Mouse (Mus musculus) forebrain, embryonic 13.5 days (tissue): ENCODE measurements at regions not wholly inside any gene's neighbourhood (a gene's known extent, or its start where the extent isn't known, plus 50 kb on each side); places are given as distances from the start of the nearest gene placed in this dataset.

Source experiments
- ATAC-seq: fragments of 200-750 bp; cut with Nextera tagmentation; 2 replicates; pipeline ENCODE4 v1.8.0; 2017
- H3K27ac ChIP-seq: fragments of 300-500 bp; sonication (generic); 2 replicates; pipeline ENCODE4 v1.5.1; 2015; ENCODE audit warnings: inconsistent platforms, mild to moderate bottlenecking, moderate library complexity
- H3K27me3 ChIP-seq: fragments of 300-500 bp; sonication (generic); 2 replicates; pipeline ENCODE4 v1.6.1; 2015; ENCODE audit warnings: mild to moderate bottlenecking, inconsistent platforms
- H3K36me3 ChIP-seq: fragments of 300-500 bp; sonication (generic); 2 replicates; pipeline ENCODE4 v1.6.1; 2015; ENCODE audit warnings: mild to moderate bottlenecking, inconsistent platforms; ENCODE audit not compliant: poor library complexity, severe bottlenecking
- H3K4me1 ChIP-seq: fragments of 300-500 bp; sonication (generic); 2 replicates; pipeline ENCODE4 v1.6.1; 2015; ENCODE audit warnings: inconsistent platforms
- H3K4me2 ChIP-seq: fragments of 300-500 bp; sonication (generic); 2 replicates; pipeline ENCODE4 v1.6.1; 2015; ENCODE audit warnings: inconsistent platforms, mild to moderate bottlenecking, moderate library complexity
- H3K4me3 ChIP-seq: fragments of 300-500 bp; sonication (generic); 2 replicates; pipeline ENCODE4 v1.5.1; 2015; ENCODE audit warnings: mild to moderate bottlenecking, inconsistent platforms
- H3K9ac ChIP-seq: fragments of 300-500 bp; sonication (generic); 2 replicates; pipeline ENCODE4 v1.6.1; 2015; ENCODE audit warnings: mild to moderate bottlenecking, inconsistent platforms
- H3K9me3 ChIP-seq: fragments of 300-500 bp; sonication (generic); replicated peaks from 2 replicates; pipeline ENCODE4 v1.6.1; 2016; ENCODE audit warnings: inconsistent platforms
- WGBS: fragments of 180-500 bp; shearing (Covaris S2); methylation state at CpG from one replicate; pipeline ENCODE4 v1.1.7; 2015; 5-methylcytosine and 5-hydroxymethylcytosine counted together

DNA sequence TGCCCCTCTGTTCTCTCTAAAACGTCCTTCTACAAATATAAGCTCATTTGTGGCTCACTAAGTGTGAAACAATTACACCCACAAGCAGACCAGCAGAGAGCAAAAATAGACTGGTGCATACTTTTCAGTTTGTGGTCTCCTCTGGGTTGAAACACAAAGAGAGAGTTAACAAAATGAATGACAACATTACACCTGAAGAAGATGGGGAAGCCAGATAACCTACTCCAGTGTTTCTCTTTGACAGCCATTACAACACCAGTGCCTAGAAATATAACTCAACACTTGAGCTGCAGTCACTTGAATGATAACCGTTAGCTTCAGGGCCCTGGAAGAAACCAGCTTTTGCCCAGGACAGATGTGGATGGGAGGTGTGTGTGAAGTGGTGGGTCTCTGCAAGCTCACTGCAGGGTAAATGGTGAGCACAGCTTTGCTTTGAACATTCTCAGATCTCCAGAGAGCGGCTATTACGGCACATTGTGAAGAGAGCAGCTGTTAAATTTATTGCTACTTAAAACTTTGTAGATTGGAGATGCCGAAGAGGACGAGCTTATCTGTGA lies 316.5 kb upstream of the 4930412O13Rik start:
- Histone ChIP-seq H3K36me3 (no peaks in the 10 kb centered on the region), H3K9ac (no peak overlapping the region), H3K4me3 (no peak overlapping the region), H3K9me3 (no peaks in the 10 kb centered on the region), H3K4me1 (no peaks in the 10 kb centered on the region), H3K4me2 (no peak overlapping the region), H3K27me3 (no peaks in the 10 kb centered on the region), H3K27ac (no peak overlapping the region)
- WGBS: 64% methylated on average over 6 of the region's 6 CpGs
- no peak for ATAC-seq

GRCm38 (mm10) chr2:9569220-9569619 lies 311.8 kb upstream of the 4930412O13Rik start:
- ATAC-seq: no peak
- Histone ChIP-seq H3K36me3 (no peaks in the 10 kb centered on the region), H3K27me3 (no peaks in the 10 kb centered on the region), H3K27ac (no peak overlapping the region), H3K4me3 (no peak overlapping the region), H3K4me1 (peaks cover 3% of the 10 kb centered on the region; the same call in 1 of the 2 replicates), H3K9ac (no peak overlapping the region), H3K9me3 (no peaks in the 10 kb centered on the region), H3K4me2 (no peak overlapping the region)
- 68% methylated on average over 4 of the region's 4 CpGs for WGBS

GRCm38 (mm10) chr2:9574196-9574595 lies 306.9 kb upstream of the 4930412O13Rik start:
- Histone ChIP-seq H3K27me3 (no peaks in the 10 kb centered on the region), H3K9me3 (no peaks in the 10 kb centered on the region), H3K4me1 (peaks cover 4% of the 10 kb centered on the region; the same call in 1 of the 2 replicates), H3K9ac (no peak overlapping the region), H3K4me2 (peak overlapping the region; percentile 33), H3K36me3 (no peaks in the 10 kb centered on the region), H3K4me3 (no peak overlapping the region), H3K27ac (no peak overlapping the region)
- 38% methylated on average over 6 of the region's 6 CpGs for WGBS
- peak; percentile 93 for ATAC-seq

DNA sequence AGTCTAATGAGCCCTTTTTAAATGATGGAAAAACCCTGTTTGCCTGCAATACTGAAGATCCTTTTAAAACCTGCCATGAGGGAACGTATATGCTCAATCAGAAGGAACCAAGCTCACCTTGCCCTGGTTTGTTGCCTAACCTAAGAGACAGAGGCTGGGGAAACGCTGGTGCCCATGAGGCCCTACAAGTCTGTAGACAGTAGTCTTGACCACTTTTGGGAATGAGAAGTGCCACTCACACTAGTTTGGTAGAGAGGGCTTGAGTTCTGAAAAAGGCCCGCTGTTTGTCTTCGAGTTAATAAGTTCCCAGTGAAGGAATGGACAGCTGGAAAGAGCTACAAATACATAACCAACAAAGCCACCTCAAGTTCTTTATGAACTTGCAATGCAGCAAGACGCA lies 306.4 kb upstream of the 4930412O13Rik start:
- H3K4me1 ChIP-seq: peaks cover 4% of the 10 kb centered on the region; the same call in 1 of the 2 replicates
- H3K27me3 ChIP-seq: no peaks in the 10 kb centered on the region
- no peaks in the 10 kb centered on the region for H3K9me3 ChIP-seq
- H3K9ac ChIP-seq: no peak overlapping the region
- H3K4me3 ChIP-seq: no peak overlapping the region
- ATAC-seq: peak; percentile 46; the same call in 1 of the 2 replicates
- H3K27ac ChIP-seq: peak overlapping the region; percentile 48
- H3K4me2 ChIP-seq: peak overlapping the region; percentile 33; the same call in 1 of the 2 replicates
- no peaks in the 10 kb centered on the region for H3K36me3 ChIP-seq
- WGBS: 65% methylated on average over 5 of the region's 5 CpGs

GRCm38 (mm10) chr2:9577868-9578267 lies 303.2 kb upstream of the 4930412O13Rik start:
- H3K4me2 ChIP-seq: no peak overlapping the region
- H3K9me3 ChIP-seq: no peaks in the 10 kb centered on the region
- H3K27ac ChIP-seq: no peak overlapping the region
- ATAC-seq: no peak
- 94% methylated on average over 4 of the region's 4 CpGs for WGBS
- H3K4me3 ChIP-seq: no peak overlapping the region
- H3K36me3 ChIP-seq: no peaks in the 10 kb centered on the region
- H3K4me1 ChIP-seq: peaks cover 4% of the 10 kb centered on the region; the same call in 1 of the 2 replicates
- H3K27me3 ChIP-seq: no peaks in the 10 kb centered on the region
- no peak overlapping the region for H3K9ac ChIP-seq

DNA sequence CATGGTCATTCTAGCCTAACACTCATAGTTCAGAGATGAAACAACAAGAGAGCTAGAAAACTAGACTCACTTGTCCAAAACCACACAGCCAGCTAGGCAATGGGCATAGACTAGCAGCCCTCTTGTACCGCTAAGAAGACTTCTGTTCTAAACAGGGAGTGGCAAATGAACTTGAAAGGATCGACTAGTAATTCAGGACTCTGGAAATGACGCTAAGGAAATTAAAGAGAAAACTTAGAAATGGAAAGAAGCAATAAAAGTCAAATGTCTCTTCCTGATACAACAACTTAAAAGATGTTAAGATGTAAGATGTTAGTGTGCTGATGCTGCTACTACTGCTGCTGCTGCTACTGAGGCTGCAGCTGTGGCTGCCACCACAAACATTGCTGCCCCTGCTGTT lies 293.7 kb upstream of the 4930412O13Rik start:
- ATAC-seq: no peak
- Histone ChIP-seq H3K4me2 (no peak overlapping the region), H3K4me3 (no peak overlapping the region), H3K27me3 (no peaks in the 10 kb centered on the region), H3K36me3 (no peaks in the 10 kb centered on the region), H3K9ac (no peak overlapping the region), H3K9me3 (0 out of 2 replicates have a peak, but pooled peaks cover 2% of the 10 kb centered on the region), H3K27ac (no peak overlapping the region), H3K4me1 (no peaks in the 10 kb centered on the region)
- 92% methylated on average over 3 of the region's 3 CpGs for WGBS

DNA sequence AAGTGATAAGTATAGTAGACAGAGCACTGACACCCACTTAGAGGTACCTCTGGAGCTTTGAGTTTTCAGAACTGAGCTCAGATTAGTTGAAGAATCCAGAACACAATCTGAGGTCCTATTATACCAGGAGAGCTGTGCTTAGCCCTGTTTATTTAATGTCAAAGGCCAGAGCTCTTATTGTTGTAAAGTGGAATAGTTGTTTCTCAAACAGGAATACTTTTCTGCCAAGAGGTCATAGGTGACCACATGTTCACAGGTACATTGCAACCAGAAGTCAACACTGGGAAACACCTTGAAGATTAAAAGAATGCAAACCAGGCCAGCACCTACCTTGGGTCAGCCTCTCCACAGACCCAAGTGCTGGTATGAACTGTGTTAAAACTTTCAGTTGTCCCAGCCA lies 291.9 kb upstream of the 4930412O13Rik start:
- no peak overlapping the region for H3K27ac ChIP-seq
- H3K27me3 ChIP-seq: no peaks in the 10 kb centered on the region
- 0 out of 2 replicates have a peak, but pooled peaks cover 2% of the 10 kb centered on the region for H3K9me3 ChIP-seq
- H3K4me2 ChIP-seq: no peak overlapping the region
- H3K4me1 ChIP-seq: no peaks in the 10 kb centered on the region
- no peak for ATAC-seq
- no peak overlapping the region for H3K4me3 ChIP-seq
- H3K36me3 ChIP-seq: no peaks in the 10 kb centered on the region
- H3K9ac ChIP-seq: no peak overlapping the region

DNA sequence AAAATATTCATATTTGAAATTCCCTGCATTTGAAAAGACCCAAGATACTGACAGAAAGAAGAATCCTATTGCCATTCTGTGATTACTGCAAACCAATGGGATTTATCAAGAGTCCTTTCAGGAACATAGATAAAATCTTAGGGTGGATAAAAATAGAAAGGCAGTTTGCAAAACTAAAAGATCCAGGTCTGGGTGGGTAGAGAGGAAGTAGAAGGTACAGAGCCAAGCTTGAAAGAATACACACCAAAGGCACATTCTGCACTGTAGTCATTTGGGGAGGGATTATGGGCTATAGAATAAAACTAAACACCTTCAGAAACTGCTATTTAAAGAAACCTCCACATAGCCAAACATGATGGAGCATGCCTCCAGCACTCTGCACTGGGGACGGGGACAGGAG lies 288.5 kb upstream of the 4930412O13Rik start:
- no peak overlapping the region for H3K4me3 ChIP-seq
- H3K27ac ChIP-seq: no peak overlapping the region
- H3K4me2 ChIP-seq: no peak overlapping the region
- no peak overlapping the region for H3K9ac ChIP-seq
- no peaks in the 10 kb centered on the region for H3K36me3 ChIP-seq
- 0 out of 2 replicates have a peak, but pooled peaks cover 2% of the 10 kb centered on the region for H3K9me3 ChIP-seq
- no peaks in the 10 kb centered on the region for H3K27me3 ChIP-seq
- ATAC-seq: no peak
- H3K4me1 ChIP-seq: no peaks in the 10 kb centered on the region
- 93% methylated on average over 1 of the region's 1 CpGs for WGBS

GRCm38 (mm10) chr2:9593931-9594330 lies 287.1 kb upstream of the 4930412O13Rik start:
- 39% methylated on average over 10 of the region's 10 CpGs for WGBS
- ATAC-seq: 0 out of 2 replicates have a peak, but pooled peaks have one; percentile 24
- H3K27me3 ChIP-seq: no peaks in the 10 kb centered on the region

DNA sequence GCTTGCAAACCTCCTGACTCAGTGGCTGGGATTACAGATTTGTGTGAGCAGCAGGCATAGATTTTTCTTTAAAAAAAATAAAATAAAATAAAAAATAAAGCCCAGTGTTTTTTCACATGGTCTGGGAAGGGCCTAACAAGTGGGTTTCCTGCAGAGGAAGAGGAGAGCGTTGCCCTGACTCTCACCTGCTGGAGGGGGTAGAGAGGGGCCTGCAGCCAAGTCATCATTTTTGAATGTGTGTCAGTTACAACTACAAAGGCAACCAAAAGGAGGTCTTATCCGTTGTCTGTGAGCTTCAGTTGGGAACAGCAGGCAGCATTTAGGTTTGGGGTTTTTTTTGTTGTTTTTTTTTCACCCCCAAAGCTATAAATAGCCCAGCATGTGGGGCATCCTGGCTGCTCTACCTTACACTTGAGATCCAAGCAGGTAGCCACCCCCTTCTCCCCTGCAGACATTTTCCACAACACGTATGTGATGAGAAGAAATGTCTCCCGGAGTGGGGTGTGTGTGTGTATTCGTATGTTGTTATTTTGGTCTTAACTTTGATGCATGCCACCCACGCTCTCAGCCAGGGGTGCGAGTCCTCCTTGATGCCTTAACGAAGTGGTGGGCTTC lies 285.7 kb upstream of the 4930412O13Rik start:
- Histone ChIP-seq H3K36me3 (no peaks in the 10 kb centered on the region), H3K4me1 (no peaks in the 10 kb centered on the region), H3K27ac (no peak overlapping the region), H3K4me3 (no peak overlapping the region), H3K9me3 (0 out of 2 replicates have a peak, but pooled peaks cover 2% of the 10 kb centered on the region), H3K4me2 (no peak overlapping the region), H3K9ac (no peak overlapping the region), H3K27me3 (no peaks in the 10 kb centered on the region)
- no peak for ATAC-seq
- WGBS: 76% methylated on average over 8 of the region's 8 CpGs

More at GRCm38 (mm10) chr2:9593931-9594330, 287.1 kb upstream of the 4930412O13Rik start:
- Histone ChIP-seq H3K36me3 (no peaks in the 10 kb centered on the region), H3K4me3 (no peak overlapping the region), H3K27ac (no peak overlapping the region), H3K9ac (no peak overlapping the region), H3K4me1 (no peaks in the 10 kb centered on the region), H3K9me3 (0 out of 2 replicates have a peak, but pooled peaks cover 2% of the 10 kb centered on the region), H3K4me2 (no peak overlapping the region)

DNA sequence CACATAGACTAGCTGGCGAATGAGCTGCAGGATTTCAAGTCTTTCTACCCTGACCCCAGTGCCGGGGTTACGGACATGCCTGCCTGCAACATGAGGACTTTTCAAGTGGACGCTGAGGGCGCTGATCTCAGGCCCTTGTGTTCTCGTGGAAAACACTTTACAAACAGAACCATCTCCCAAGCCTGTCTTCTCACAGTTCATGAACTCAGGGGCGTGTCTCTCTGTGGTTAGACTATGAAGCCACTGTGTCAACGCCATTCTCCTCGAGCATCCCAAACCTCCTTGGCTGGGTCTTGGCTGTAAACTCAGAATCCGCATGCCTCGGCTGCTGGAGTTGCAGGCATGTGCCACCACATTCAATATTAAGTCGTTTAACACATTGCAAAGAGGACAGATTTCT lies 284.9 kb upstream of the 4930412O13Rik start:
- no peaks in the 10 kb centered on the region for H3K27me3 ChIP-seq
- ATAC-seq: no peak
- H3K9ac ChIP-seq: no peak overlapping the region
- no peak overlapping the region for H3K4me3 ChIP-seq
- 83% methylated on average over 12 of the region's 12 CpGs for WGBS
- H3K27ac ChIP-seq: no peak overlapping the region
- no peaks in the 10 kb centered on the region for H3K36me3 ChIP-seq
- H3K4me1 ChIP-seq: no peaks in the 10 kb centered on the region
- H3K4me2 ChIP-seq: no peak overlapping the region
- H3K9me3 ChIP-seq: 0 out of 2 replicates have a peak, but pooled peaks cover 2% of the 10 kb centered on the region

DNA sequence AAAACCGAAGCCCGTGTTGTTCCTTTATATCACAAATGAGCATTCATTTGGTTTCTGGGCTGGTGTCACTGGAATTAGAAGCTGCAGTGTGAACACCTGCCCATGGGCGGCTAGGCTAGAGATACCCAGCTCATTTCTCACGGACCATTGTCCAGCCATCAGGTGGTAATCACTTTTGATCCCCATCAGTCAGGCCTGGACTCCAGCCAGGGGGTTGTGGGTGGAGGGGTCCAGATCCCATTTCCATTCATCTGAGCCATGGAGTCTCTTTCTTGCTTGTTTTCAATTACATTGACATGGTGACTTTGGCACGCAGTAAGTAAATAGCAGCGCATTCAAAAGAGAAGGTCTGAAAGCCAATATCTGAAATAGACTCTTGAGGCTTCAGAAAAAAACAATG lies 276.1 kb upstream of the 4930412O13Rik start:
- Histone ChIP-seq H3K4me2 (no peak overlapping the region), H3K36me3 (no peaks in the 10 kb centered on the region), H3K9ac (no peak overlapping the region), H3K27me3 (no peaks in the 10 kb centered on the region), H3K4me3 (no peak overlapping the region), H3K27ac (no peak overlapping the region), H3K9me3 (no peaks in the 10 kb centered on the region), H3K4me1 (peaks cover 3% of the 10 kb centered on the region; the same call in 1 of the 2 replicates)
- ATAC-seq: no peak
- WGBS: 60% methylated on average over 6 of the region's 6 CpGs
